Mouse (Mus musculus) liver, embryonic 12.5 days (tissue): Measurements from ENCODE around the gene Gm21677. TPM values are rescaled to one million over a fixed set of nuclear protein-coding genes. Genes with fewer than 3 reads are reported as not detected.
"Not testable (repeated sequence)": the region's sequence is repeated elsewhere in the genome, so short reads cannot be mapped to it uniquely, and the experiment has no call there.

Experiments
- ATAC-seq: fragments of 200-750 bp; cut with Nextera tagmentation; 2 replicates; pipeline ENCODE4 v1.8.0; 2017; ENCODE audit warnings: moderate number of reproducible peaks, mild to moderate bottlenecking, moderate library complexity
- H3K27ac ChIP-seq: fragments of 300-500 bp; sonication (generic); 2 replicates; pipeline ENCODE4 v1.5.1; 2016; ENCODE audit warnings: mild to moderate bottlenecking
- H3K27me3 ChIP-seq: fragments of 300-500 bp; sonication (generic); replicated peaks from 2 replicates; pipeline ENCODE4 v1.6.1; 2016; ENCODE audit warnings: mild to moderate bottlenecking, moderate library complexity
- H3K36me3 ChIP-seq: fragments of 300-500 bp; sonication (generic); 2 replicates; pipeline ENCODE4 v1.6.1; 2016; ENCODE audit warnings: mild to moderate bottlenecking, moderate library complexity
- H3K4me1 ChIP-seq: fragments of 300-500 bp; sonication (generic); 2 replicates; pipeline ENCODE4 v1.6.1; 2016
- H3K4me2 ChIP-seq: fragments of 300-500 bp; sonication (generic); 2 replicates; pipeline ENCODE4 v1.6.1; 2016; ENCODE audit warnings: mild to moderate bottlenecking, moderate library complexity
- H3K4me3 ChIP-seq: fragments of 300-500 bp; sonication (generic); 2 replicates; pipeline ENCODE4 v1.5.1; 2016; ENCODE audit warnings: mild to moderate bottlenecking, moderate library complexity
- H3K9ac ChIP-seq: fragments of 300-500 bp; sonication (generic); 2 replicates; pipeline ENCODE4 v1.6.1; 2016; ENCODE audit warnings: mild to moderate bottlenecking, moderate library complexity
- H3K9me3 ChIP-seq: fragments of 300-500 bp; sonication (generic); replicated peaks from 2 replicates; pipeline ENCODE4 v1.6.1; 2016; ENCODE audit warnings: mild to moderate bottlenecking, moderate library complexity
- WGBS: fragments of 180-500 bp; shearing (Covaris S2); methylation state at CpG from one replicate; pipeline ENCODE4 v1.1.7; 2016; ENCODE audit not compliant: insufficient replicate concordance; 5-methylcytosine and 5-hydroxymethylcytosine counted together
- polyA plus RNA-seq: library from polyadenylated mRNA; unstranded; fragments of >200 nt; fragmentation: Nextera tagmentation; extraction: Ambion mirVana; gene quantifications from 2 replicates; pipeline ENCODE4 v1.2.1, GENCODE M21; 2016

The Gm21677 gene
- not detected in 2 replicates for polyA plus RNA-seq

DNA sequence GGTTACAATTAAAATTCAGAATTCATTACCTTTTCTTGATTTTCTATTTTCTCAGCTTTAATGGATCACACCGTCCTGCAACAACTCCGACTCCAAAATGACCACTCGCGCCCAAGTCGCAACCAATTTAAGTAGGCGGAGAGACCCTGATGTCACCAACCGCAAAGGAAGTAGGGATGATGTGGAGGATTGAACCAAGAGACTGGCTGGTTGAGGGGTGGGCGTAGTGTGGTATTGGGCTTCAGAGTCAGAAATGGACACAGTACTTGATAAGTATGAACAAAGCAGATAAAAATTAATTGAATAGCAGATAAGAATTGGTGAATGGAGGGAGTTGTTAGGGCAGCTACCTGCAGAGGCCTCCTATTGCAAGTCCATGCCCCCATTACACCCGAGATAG is at the start of gene Gm21677:
Gene Gm21677, minus strand, starts transcription at position 101 of the 400 bp plus-strand sequence.
- H3K4me1 ChIP-seq, H3K9me3 ChIP-seq, H3K9ac ChIP-seq, ATAC-seq, H3K27ac ChIP-seq, H3K4me3 ChIP-seq, H3K27me3 ChIP-seq, H3K36me3 ChIP-seq, H3K4me2 ChIP-seq: not testable (repeated sequence)
- WGBS: no CpG with 5 or more reads among the region's 9 CpGs

DNA sequence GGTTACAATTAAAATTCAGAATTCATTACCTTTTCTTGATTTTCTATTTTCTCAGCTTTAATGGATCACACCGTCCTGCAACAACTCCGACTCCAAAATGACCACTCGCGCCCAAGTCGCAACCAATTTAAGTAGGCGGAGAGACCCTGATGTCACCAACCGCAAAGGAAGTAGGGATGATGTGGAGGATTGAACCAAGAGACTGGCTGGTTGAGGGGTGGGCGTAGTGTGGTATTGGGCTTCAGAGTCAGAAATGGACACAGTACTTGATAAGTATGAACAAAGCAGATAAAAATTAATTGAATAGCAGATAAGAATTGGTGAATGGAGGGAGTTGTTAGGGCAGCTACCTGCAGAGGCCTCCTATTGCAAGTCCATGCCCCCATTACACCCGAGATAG is 39.0 kb upstream of the Gm21677 start, which contains the start of gene Gm21693:
Gene Gm21693, minus strand, starts transcription at position 101 of the 400 bp plus-strand sequence.
- WGBS: no CpG with 5 or more reads among the region's 9 CpGs

DNA sequence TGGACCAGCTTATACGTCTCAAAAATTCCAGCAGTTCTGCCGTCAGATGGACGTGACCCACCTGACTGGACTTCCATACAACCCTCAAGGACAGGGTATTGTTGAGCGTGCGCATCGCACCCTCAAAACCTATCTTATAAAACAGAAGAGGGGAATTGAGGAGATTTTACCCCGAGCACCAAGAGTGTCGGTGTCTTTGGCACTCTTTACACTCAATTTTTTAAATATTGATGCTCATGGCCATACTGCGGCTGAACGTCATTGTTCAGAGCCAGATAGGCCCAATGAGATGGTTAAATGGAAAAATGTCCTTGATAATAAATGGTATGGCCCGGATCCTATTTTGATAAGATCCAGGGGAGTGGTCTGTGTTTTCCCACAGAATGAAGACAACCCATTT is 34.4 kb upstream of the Gm21677 start:
- not testable (repeated sequence) for H3K27ac ChIP-seq, H3K4me2 ChIP-seq, H3K9ac ChIP-seq, H3K4me1 ChIP-seq, H3K36me3 ChIP-seq, H3K9me3 ChIP-seq, H3K27me3 ChIP-seq, H3K4me3 ChIP-seq, ATAC-seq
- WGBS: 60% methylated on average over 1 of the region's 11 CpGs

More for the DNA sequence above, 39.0 kb upstream of the Gm21677 start, which contains the start of gene Gm21693:
- H3K9ac ChIP-seq, H3K27me3 ChIP-seq, H3K4me3 ChIP-seq, H3K27ac ChIP-seq, H3K4me2 ChIP-seq, ATAC-seq, H3K36me3 ChIP-seq, H3K9me3 ChIP-seq, H3K4me1 ChIP-seq: not testable (repeated sequence)

Other genes with a start within 250 kb of the Gm21677 start
- gene Gm21693, start 38.9 kb upstream of the Gm21677 start, polyA plus RNA-seq: not detected in 2 replicates
- gene Gm21704, start 103.7 kb upstream of the Gm21677 start, polyA plus RNA-seq: not detected in 2 replicates
- gene Gm21708, start 103.7 kb upstream of the Gm21677 start, polyA plus RNA-seq: not detected in 2 replicates